Mouse (Mus musculus) central nervous system, embryonic 11.5 days (tissue): ENCODE data around the gene Ccdc122. TPM values are rescaled to one million over a fixed set of nuclear protein-coding genes. Genes with fewer than 3 reads are reported as not detected.

ENCODE experiments used
- polyA plus RNA-seq: library from polyadenylated mRNA; depleted of rRNA; stranded (reverse); fragments of >200 nt; gene quantifications from 2 replicates; pipeline ENCODE4 v1.2.3, GENCODE M21; 2012; rRNA removed

Ccdc122 gene
- polyA plus RNA-seq, result 0.66 and 1.0 TPM in 2 replicates

DNA sequence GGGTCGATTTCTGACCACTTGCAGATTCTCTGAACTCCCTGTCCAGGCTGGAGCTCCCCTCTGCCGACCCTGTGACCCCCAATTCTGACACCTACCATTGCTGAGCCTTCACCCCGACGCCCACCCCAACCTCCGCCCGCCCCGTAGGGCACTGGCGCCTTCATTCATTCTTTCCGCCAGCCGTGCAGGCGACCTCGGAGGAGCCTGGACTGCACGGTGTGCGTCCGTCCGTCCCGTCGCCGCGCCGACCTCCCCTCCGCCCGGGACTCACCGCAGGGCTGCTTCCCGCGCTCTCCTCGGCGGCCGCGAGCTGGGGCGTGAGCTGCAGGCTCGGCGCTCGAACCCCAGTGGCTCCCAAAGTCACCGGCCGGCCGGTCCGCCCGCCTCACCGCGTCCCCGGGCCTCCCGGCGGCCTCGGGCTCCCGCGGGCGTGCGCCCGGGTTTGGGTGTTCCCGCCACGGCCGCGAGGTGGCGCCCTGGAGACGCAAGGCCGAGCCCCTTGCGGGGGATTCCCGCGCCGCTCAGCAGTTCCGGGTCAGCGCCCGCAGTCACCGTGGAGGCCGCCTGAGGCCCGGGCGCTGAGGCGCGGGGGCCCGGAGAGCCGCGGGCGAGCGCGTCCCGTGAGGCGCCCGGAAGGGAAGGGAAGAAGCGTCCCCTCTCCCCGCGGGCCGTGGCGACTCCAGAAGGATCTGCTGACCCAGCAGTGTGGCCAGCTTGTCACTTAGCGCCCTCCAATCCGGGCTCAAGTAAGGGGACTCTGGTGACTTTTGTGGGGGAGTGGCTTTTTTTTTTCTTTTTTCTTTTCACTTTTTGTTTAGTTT, at the start of gene Ccdc122, which contains the start of gene Lacc1:
Gene Ccdc122 (plus strand): TSS at position 547 of the 821 bp plus-strand sequence.
Gene Lacc1 (minus strand): TSS at position 679 of the 821 bp plus-strand sequence.

DNA sequence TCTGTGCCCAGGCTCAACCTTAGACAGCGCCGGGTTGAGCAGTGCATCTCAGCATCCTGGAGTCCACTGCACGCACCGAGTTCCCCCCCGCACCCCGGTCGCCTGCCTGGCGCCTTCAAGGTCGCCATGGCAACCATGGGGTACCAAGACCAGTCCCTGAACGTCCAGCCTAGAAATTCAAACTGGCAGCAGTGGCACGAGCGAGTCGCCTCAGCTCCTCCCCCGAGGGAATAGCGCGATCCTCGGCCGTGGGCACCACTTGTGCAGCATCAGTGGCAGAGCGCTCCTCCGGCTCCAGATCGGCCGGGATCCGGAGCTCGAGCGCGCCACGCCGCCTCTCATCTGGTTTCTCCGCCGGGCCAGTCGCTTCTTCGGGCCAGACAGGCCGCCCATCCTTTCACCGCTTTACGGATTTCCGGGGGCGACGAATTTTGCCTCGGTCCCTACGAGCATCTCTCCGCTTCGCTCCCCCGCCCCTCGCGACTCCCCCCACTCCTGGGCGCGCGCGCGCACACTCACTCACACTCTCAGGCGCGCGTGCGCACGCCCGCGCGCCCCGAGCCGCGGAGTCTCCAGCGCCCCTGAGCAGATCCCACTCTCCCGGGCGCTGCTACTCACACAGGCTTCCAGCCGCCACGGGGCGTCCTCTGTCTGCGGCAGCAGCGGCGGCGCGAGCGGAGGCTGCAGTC, 119.8 kb downstream of the Ccdc122 start, which contains the start of gene Enox1:
Gene Enox1 (plus strand): TSS at position 542 of the 689 bp plus-strand sequence.

Other genes starting within 250 kb of the Ccdc122 start
- 5.7 and 7.4 TPM in 2 replicates for gene Lacc1, start 132 bp downstream of the Ccdc122 start, polyA plus RNA-seq
- 11.9 and 15.4 TPM in 2 replicates for gene Enox1, start 120.0 kb downstream of the Ccdc122 start, polyA plus RNA-seq